Mouse (Mus musculus) mouse trophoblast stem cell (cell line): ENCODE measurements at regions not wholly inside any gene's neighbourhood (a gene's known extent, or its start where the extent isn't known, plus 50 kb on each side); places are given as distances from the start of the nearest gene placed in this dataset.

ENCODE experiments used
- in situ Hi-C, 2 experiments: fragments of 300-500 bp; cut with MseI, MboI; formaldehyde crosslinking; loops; 2 replicates in 1 of 2; 3 replicates in 1 of 2; pipeline ENCODE4 v1.15.1; 2025

DNA sequence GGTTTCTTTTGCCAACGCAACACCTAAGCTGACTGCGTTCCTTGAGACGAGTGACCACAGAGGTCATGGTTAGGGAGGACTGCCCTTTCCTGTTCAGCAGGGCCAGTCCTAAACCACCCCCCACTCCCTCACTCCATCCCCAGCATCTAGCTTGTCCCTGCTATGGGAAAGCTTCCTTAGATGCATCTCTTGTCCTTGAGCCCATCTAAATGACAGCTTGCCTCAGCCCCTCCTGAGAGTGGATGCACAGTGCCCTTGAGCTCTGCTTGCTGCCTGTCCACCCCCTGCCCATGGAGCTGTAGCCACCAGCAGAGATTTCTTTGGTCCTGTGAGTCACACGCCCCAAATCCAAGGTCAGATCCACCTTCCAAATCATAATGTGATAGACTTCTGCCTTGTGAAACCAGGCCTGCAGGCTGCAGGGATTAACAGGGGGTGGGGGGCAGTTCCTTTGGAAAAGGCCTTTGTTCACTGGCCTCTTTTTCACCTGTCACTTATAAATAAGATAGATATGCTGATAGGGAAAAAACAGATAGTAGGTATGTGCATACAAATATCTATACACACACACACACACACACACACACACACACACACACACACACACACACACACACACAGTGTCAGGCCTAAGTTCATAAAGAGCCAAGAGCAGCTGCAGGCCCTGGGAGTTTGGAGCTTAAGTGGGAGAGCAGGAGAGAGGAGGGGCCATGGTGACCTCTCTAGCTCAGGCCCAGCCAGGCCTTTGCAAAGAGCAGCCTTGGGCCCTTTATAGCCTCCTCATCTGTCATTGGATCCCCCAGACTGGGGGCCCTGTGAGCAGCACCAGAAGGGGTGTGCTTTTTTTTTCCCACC is 56.4 kb upstream of the Adra2c start:
- in situ Hi-C loops: no loop called here

DNA sequence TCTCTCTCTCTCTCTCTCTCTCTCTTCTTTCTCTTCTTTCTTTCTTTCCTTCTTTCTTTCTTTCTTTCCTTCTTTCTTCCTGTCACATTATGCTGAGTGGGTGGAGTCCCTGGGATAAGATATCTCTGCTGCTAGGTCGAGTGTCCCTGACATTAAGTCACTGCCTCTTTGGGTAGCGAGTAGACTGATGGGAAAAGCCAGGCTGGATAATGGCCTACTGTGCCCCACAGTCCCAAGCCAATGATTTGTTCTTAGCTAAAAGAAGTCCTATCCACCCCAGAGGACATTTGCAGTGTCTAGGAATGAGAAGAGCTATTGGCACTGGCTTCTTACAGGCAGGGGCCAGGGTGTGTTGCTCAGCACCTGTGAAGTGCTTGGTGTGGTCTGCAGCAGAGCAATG is 61.8 kb upstream of the Adra2c start:
- in situ Hi-C loops: no loop called here

DNA sequence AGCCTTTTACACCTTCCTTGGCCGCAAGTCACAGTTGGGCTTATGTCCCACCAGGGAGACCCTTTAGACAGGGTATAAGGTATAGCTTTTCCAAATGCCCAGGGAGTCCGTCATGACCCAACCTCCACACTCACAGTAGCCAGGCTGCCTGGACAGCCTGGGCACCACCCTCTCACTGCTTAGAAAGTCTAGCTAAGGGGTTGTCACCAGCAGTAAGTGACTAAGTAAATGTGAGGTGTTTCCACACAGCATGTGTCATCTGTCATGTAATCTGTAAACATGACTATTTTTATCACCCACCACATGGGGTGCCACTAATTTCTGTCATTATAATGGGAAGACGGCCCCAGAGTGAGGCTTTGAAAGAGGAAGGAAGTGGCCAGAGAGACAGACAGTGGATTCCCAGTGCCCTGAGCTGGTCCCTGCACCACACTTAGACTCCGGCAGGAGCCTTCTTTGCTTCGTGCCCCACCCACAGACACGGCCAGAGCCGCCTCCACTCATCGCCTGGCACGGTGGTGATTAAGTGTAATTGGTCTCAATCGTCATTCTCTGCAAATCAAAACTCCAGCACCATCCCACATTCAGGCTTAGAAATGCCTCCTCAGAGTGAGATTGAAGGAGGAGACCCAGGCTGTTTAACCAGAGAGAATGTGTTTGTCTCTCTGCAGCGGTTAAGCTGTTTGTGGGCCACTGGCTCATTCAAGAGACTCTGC is 62.5 kb upstream of the Adra2c start:
- in situ Hi-C loops: no loop called here

DNA sequence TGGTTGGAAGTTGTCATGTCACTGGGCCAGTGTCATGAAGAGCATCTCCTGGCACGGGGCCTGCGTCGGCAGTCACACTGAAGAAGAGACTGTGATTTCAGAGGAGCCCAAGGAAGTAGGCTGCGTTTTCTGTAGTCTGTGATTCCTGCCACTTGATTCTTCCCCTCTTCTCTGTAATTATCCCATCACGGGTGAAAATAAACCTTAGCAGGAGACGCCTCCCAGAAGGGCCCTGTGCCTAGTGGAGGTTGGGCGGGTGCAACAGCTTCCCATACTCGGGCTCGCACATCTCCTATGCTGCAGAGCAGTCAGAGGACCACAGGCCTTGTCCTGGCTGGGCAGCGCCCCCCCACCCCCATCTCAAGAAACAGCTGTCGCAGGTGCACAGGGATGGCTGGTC is 63.1 kb upstream of the Adra2c start:
- in situ Hi-C loops: no loop called here

DNA sequence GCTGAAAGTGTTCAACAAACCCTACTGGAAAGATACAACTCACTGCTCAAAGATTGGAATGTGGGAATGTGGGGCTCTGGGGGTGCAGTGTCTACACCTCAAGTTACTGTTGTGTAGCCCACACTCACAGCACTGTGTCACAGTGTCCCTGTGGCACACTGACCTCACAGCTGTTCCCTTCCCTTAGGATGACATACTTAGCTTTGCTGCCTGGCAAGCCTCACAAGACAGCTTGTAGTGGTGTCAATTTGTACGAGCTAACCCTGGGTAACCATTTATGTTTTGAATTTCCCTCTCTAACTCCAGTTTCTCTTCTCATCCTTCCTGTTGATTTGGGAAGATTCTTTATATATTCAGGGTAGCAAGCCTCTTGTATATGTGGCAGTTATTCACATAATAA is 68.8 kb upstream of the Adra2c start:
- in situ Hi-C loops: no loop called here

DNA sequence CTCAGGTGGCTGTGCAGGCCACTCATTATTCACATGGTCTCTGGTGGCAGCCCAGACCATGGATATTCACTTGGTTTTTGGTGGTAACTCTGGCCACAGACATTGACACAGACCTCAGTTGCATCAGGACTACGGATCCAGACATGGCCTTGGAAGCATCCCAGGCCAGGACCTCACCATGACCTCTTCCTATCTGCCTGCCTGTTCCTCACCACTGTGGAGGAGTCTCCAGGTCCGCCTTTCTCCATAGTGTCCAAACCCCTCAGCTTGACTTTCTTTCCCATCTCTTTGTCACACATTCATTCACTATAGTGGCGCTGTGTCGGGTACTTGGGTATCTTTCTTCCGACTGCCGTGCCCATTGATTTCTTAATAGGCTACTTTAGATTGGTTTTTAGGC is 74.1 kb upstream of the Adra2c start:
- in situ Hi-C loops: no loop called here

DNA sequence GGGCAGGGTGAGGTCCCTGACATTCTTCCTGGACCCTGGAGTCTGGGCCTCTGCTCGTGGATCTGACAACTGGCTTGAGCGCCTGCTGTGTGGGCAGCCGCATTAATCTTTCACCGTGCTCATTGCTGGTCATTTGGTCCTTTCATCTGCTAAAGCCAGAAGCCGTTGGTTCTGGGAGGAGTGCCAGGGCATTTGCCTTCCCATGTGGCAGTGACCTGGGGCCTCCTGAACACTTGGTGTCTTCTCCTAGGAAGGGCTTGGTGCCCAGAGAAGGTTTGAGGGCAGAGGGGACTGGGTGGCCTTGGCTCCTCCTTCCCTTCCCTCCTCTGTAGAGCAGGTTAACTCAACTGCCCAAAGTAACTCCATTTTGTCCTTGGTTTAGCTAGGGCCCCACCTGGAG is 79.7 kb upstream of the Adra2c start:
- in situ Hi-C loops: no loop called here

DNA sequence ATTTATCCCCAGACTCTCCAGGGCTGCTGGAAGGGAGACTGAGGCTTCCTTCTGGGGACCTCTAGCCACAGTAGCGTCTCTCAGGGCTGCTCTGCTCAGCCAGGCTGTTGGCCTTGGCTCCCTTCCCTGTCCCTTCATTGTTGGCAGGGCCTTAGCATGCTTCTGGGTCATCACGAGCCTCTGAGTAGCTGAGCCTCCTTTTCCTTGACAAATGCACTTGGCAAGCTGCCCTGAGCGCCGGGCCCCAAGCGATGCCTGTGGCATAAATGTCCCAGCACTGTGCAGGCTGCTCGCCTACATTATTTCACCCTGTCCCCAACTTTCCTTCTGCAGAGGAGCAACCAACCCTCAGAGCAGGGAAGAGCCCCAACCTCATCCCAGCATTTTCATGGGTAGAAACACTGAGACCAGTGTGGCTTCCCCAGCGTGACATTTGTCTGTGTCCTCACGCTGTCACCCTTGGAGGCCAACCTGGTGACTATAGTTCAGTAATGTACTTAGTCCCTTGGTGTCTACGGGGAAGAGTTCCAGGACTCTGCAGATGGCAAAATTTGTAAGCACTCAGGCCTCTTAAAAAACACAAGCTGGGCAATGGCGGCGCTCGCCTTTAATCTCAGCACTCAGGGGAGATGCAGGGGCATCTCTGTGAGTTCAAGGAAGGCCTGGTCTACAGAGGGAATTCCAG is 83.7 kb upstream of the Lrpap1 start:
- in situ Hi-C loops: no loop called here

DNA sequence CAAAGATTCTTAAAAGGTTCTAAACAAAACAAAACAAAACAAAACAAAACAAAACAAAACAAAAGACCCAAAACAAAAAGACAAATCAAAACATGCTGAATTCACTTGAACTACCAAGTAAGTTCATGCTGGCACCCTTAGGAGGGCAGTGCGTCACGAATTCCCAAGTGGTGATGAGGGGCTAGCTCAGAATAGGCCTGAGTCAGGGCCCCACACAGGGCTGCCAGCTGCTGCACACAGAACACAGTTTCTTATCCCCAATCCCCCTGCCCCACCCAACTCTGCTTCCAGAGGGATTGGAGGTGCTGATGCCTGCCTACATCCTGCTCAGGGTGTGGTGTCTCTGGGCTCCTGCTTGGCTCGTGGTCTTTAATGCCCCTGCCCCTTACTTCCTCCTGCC is 80.3 kb upstream of the Lrpap1 start:
- in situ Hi-C loops: no loop called here

DNA sequence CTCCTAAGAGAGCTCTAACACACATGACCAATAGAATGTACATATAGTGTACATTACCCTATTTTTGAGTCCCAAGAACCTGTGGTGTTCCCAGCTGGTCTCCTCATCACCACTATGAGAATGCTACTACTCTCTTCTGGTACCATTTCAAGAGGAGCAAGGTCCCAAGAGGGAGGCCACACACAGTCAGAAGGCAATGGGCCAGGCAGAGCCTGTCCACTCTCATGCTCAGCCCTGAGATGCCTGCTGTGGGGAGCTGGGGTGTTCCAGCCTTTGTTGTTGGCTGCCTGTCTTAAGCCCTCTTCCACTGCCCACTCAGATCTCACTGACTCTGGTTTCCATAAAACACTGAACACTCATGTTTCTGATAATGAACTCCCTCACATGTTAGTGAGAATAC is 79.7 kb upstream of the Lrpap1 start:
- in situ Hi-C loops: no loop called here

DNA sequence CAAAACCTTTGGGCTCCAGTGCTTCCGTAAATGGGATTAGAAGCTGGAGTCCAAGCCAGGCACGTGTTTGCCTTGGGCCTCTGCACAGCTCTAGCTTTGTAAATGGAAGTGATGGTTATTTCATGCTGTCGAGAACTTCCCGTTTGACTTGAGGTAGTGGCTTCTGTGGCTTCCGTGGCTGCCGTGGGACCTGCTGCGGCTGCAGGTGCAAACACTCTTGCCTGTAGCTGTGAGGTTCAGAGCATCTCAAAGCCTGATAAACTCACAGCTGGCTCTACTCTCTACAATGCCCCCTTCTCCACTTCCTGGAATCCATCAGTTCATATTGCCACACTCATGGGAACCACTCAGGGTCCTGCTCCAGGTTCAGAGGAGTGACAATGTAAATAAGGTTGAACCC is 77.9 kb upstream of the Lrpap1 start:
- in situ Hi-C loops: no loop called here

DNA sequence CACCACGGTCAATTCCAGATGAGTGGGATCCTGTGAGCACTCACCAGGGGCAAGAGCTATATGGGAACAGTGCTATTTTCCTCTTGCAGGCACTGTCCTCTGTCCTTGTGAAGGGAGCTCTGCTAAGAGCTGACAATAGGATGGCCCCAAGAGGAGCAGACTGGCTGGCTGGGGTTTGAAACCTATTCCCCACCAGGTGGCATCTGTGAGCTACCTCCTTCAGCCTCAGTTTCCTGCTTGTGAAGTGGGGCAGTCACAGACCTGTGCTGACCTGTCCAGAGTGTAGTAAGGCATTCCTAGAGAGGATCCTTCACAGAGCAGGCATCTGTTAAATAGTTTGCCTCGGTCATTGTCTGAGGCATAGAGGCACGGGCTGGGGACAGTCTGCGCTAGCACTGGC is 71.8 kb upstream of the Lrpap1 start:
- in situ Hi-C loops: loop anchor here (5.0 to 10.0 kb wide), 2 partner anchors 167 to 170 kb away; no protein-coding TSS in a partner anchor

DNA sequence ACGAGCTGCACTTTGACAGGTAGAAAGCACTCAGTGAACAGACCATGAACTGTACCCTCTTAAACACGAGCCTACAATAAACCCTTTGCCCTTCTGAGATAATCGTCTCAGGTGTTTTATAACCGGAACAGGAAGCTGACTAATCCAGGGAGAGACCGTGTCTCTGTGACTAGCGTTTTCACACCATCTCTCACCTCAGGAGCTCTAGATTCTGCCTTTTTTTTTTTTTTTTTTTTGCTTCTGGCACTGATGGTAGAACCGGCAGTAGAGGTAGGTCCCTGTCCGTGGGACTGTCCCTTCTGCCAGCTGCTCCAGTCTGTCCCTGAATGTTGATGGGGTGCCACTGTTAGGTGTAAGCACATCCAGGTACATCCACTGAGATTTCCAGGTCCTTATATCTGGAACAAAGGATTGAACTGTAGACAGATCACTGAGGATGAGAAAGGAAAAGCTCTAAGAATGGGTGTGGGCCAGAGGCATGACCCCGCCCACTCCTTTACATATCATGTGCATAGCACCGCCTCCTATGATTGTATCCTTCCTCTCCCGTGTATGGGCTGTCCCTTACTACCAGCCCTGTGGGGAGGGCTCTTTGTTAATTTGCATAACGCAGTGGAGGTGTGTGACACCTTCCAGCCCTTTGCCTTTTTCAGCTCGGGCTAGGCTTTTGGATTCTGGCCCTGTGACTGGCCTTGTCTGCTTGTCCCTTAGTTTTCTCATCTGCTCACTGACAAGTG is 70.7 kb upstream of the Lrpap1 start:
- in situ Hi-C loops: loop anchor here (5.0 to 10.0 kb wide), 2 partner anchors 169 to 171 kb away; no protein-coding TSS in a partner anchor

DNA sequence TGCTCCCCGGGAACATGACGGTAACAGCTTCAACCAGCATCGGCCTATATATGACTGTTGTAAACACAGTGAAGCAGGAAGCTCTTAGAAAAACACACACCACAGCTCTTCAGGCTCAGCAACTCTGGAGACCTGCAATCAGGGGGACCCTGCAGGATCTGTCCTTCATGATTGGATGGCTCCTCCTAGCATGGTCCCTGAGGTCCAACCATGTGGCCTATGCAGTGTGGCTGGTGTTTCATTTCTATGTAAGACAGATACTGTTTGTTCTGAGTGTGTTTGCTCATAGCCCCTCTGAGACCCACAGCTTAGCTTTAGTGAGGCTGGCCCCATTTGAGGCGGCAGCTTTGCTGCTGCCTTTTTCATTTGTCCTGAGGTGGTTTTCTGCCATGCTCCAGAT is 68.8 kb upstream of the Lrpap1 start:
- in situ Hi-C loops: loop anchor here in 1 of 2 experiments (10.0 kb wide), 1 partner anchor 170 kb away; no protein-coding TSS in a partner anchor

DNA sequence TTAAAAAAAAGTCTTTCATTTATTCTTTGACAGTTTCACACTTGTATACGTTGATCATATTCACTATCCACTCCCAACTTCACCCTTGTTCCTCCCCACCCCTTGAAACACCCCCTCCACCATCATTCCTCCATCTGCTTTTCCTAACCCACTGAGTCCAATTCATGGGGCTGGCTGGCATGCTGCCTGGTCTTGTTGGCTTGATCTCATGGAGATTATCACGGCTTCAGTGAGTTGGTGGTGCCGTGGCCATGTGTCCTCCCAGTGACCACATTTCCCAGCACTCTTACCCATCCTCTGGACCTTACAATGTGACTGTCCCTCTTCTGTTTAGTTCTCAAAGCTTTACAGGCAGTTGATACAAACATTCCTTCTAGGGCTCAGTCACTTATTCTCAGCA is 65.8 kb upstream of the Lrpap1 start:
- in situ Hi-C loops: loop anchor here in 1 of 2 experiments (10.0 kb wide), 1 partner anchor 173 kb away; no protein-coding TSS in a partner anchor

DNA sequence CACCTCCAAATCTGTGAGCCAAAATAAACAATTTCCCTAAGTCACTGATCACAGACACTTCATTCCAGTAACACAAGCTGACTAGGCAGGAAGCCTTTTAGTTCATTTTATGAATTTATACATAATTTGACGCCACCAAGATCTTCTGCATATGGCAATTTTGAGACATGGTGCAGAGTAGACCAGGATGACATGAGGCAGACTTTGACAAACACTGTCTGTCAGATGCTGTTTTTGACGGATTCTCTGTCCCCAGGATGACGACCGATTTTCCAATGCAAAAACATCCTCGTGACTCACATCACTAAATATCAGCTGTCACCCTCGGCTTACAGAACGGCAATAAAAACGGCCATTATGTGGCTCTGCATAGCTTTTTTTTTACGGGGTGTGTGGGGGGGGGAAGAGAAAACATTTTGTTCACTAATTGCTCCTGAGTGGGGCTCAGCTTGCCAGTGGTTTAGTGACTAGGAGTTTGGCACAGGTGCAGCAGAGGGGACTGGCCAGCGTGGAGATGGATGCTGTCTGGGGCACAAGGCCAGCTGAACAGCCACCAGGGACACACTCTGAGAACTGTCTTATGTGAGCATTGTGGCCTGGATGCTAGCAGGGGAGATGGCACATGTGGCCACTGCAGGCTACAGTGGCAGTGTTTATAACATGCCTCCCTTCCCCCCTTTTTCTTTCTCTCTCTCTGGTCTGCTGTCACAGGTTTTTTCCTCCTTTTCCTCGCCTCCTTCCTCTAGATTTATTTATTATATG is 65.0 kb upstream of the Lrpap1 start:
- in situ Hi-C loops: loop anchor here in 1 of 2 experiments (10.0 kb wide), 1 partner anchor 174 kb away; no protein-coding TSS in a partner anchor

DNA sequence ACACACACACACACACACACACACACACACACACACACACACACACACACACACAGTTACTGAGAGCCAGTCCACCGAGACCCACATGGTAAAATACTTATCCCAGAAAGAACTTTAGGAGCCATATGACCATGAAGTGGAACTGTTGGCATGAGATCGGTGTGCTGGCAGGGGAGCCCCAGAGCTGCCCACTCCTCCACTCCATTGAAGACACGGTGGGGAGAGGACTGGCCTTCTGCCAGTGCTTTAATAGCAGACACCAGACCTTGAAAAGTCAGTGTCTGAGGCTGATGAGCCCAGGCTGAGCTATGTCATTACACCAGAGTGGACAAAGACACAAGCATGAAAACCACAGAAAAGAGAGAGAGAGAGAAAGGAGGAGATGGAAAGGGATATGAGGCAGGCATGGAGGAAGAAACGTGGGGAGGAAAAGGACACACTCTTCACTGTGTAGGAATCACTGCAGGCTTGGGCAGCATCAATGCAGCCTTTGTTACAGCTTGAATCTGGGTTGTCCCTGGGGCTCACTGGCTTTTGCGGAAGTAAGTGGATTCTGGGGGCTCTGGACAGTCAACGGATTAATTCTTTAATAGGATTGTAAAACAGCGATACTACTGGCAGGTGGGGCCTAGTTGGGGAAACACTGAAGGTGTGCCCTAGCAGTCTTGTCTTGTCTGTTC is 64.2 kb upstream of the Lrpap1 start:
- in situ Hi-C loops: loop anchor here in 1 of 2 experiments (10.0 kb wide), 1 partner anchor 175 kb away; no protein-coding TSS in a partner anchor

DNA sequence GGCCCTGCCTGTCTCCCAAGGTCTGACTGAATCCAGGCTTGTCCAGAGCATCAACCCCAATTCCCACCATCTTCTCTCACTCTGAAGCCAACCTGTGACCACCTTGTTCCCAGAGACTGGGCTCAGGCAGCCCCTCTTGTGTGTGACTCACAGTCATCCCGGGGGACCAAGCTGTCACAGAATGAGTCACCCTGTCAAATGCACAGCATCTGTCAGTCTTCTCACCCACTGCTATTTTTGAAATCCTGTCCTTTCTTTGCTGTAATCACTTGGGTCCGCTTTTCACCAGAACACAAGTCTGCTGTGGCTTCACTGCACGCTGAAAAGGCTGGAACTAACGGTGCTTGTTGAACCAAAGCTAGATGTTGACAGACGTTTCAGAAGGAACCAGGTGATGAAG is 63.3 kb upstream of the Lrpap1 start:
- in situ Hi-C loops: no loop called here

DNA sequence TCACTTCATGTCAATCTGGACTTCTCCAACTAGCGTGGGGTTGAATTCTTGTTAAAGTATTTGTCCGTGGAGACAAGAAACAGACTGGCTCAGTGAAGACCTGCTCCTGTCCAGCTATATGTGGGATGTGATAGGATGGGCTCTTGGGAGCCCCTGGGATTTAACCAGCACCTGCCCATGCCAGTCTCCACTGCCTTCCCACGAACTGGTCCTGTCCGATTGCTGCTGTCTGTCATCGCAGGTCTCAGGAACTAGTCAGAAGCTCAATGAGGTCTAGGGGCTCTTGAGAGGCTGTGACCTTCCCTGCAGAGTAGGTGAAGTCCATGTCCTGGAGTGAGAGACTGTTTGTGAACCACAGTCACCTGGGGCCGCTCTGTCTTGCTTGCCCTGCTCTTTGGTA is 62.8 kb upstream of the Lrpap1 start:
- in situ Hi-C loops: no loop called here

DNA sequence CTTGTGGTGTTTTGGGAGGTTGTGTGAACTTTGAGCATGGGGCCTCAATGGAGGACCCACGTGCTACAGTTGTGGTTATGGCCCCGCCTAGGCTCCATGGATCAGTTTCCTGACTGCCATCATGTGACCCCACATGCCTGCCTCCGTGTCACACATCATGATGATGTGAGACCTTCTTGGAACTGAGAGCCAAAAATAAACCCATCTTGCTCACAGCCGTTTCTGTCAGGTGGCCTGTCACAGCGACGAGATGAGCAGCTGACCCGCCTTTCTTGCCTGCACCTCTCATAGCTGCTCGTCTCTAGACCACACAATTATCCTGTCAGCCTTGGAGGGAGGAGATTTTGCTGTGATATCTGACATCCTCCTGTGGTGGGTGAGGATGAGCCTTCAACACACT is 60.4 kb upstream of the Lrpap1 start:
- in situ Hi-C loops: no loop called here
